Mouse (Mus musculus) forebrain, embryonic 12.5 days (tissue): ENCODE results near the gene Nos3. TPM values are rescaled to one million over a fixed set of nuclear protein-coding genes. Genes with fewer than 3 reads are reported as not detected.

Source experiments
- ATAC-seq: fragments of 200-750 bp; cut with Nextera tagmentation; 2 replicates; pipeline ENCODE4 v1.8.0; 2017; ENCODE audit warnings: moderate TSS enrichment; ENCODE audit not compliant: low FRiP score
- H3K27ac ChIP-seq: fragments of 300-500 bp; sonication (generic); 2 replicates; pipeline ENCODE4 v1.5.1; 2016; ENCODE audit warnings: mild to moderate bottlenecking
- H3K27me3 ChIP-seq: fragments of 300-500 bp; sonication (generic); 2 replicates; pipeline ENCODE4 v1.6.1; 2016; ENCODE audit warnings: mild to moderate bottlenecking
- H3K36me3 ChIP-seq: fragments of 300-500 bp; sonication (generic); replicated peaks from 2 replicates; pipeline ENCODE4 v1.6.1; 2016; ENCODE audit warnings: mild to moderate bottlenecking
- H3K4me1 ChIP-seq: fragments of 300-500 bp; sonication (generic); 2 replicates; pipeline ENCODE4 v1.6.1; 2016
- H3K4me2 ChIP-seq: fragments of 300-500 bp; sonication (generic); 2 replicates; pipeline ENCODE4 v1.6.1; 2016; ENCODE audit warnings: mild to moderate bottlenecking, moderate library complexity
- H3K4me3 ChIP-seq: fragments of 300-500 bp; sonication (generic); replicated peaks from 2 replicates; pipeline ENCODE4 v1.5.1; 2016; ENCODE audit warnings: mild to moderate bottlenecking
- H3K9ac ChIP-seq: fragments of 300-500 bp; sonication (generic); 2 replicates; pipeline ENCODE4 v1.6.1; 2016; ENCODE audit warnings: mild to moderate bottlenecking
- H3K9me3 ChIP-seq: fragments of 300-500 bp; sonication (generic); 2 replicates; pipeline ENCODE4 v1.6.1; 2016
- WGBS: fragments of 180-500 bp; shearing (Covaris S2); methylation state at CpG from one replicate; pipeline ENCODE4 v1.1.7; 2016; 5-methylcytosine and 5-hydroxymethylcytosine counted together
- polyA plus RNA-seq: library from polyadenylated mRNA; unstranded; fragments of >200 nt; fragmentation: Nextera tagmentation; extraction: Ambion mirVana; gene quantifications from 2 replicates; pipeline ENCODE4 v1.2.1, GENCODE M21; 2016

Gene Nos3
- polyA plus RNA-seq, 1 experiment from 2014 or later: 7.2 TPM

DNA sequence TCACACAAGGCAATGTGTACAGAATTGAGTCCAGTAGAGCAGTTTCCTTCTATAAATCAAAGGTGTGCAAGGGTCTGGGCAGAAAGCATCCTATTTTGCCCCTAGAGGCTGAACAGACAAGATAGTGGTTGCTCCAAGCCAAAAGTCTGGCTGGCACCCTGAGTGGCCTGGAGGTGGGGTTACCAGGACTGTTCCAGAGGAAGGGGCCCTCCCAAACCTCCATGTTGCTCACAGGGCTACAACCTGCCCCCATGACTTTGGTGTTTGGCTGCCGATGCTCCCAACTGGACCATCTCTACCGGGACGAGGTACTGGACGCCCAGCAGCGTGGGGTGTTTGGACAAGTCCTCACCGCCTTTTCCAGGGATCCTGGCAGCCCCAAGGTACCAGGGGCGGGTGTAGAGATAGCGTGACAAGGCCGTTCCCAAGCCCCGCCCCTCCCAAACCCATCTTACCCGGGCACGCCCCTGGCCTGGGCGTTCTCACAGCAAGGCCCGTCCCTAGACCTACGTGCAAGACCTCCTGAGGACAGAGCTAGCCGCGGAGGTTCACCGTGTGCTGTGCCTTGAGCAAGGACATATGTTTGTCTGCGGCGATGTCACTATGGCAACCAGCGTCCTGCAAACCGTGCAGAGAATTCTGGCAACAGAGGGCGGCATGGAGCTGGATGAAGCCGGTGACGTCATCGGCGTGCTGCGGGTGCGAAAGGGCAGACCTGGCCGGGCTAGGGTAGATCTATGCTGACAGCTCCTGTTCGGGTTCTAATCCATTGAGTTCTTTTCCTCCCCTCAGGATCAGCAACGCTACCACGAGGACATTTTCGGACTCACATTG lies 18.6 kb downstream of the Nos3 start:
- under 1% methylated on average over 34 of the region's 34 CpGs for WGBS
- Histone ChIP-seq H3K36me3 (no peaks in the 10 kb centered on the region), H3K4me2 (peak overlapping the region; percentile 71), H3K27ac (peak overlapping the region; percentile 46; the same call in 1 of the 2 replicates), H3K4me1 (peaks cover 28% of the 10 kb centered on the region), H3K9ac (peak overlapping the region; percentile 51), H3K27me3 (peaks cover 40% of the 10 kb centered on the region), H3K4me3 (peak overlapping the region; percentile 53), H3K9me3 (no peaks in the 10 kb centered on the region)
- ATAC-seq: peak; percentile 88

DNA sequence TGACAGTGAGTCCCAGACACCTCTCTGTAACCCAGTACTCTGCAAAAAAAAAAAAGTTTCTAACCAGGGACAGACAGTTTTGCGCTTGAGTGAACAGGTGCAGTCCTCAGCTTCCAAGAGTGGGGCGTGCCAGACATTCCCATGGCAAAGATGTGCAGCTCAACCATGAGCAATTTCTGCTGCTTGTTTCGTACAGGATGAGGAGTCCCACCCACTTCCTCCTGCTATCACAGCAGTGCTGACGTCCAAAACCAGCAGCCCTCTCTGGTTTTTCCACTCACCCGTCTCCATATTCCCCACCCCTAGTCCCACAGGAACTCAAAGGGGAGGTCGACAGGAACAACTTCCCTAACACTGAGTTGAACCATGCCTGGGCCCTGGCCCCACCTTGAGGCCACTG lies 19.8 kb downstream of the Nos3 start:
- WGBS: 75% methylated on average over 6 of the region's 6 CpGs
- no peak for ATAC-seq
- Histone ChIP-seq H3K9me3 (no peaks in the 10 kb centered on the region), H3K9ac (no peak overlapping the region), H3K36me3 (no peaks in the 10 kb centered on the region), H3K27me3 (peaks cover 51% of the 10 kb centered on the region), H3K4me1 (peaks cover 30% of the 10 kb centered on the region), H3K27ac (no peak overlapping the region), H3K4me3 (no peak overlapping the region), H3K4me2 (no peak overlapping the region)

GRCm38 (mm10) chr5:24385374-24385773 lies 20.8 kb downstream of the Nos3 start:
- WGBS: 90% methylated on average over 5 of the region's 5 CpGs
- Histone ChIP-seq H3K4me1 (peaks cover 30% of the 10 kb centered on the region), H3K9me3 (no peaks in the 10 kb centered on the region), H3K4me3 (no peak overlapping the region), H3K36me3 (no peaks in the 10 kb centered on the region), H3K4me2 (no peak overlapping the region), H3K9ac (no peak overlapping the region), H3K27ac (no peak overlapping the region), H3K27me3 (peaks cover 60% of the 10 kb centered on the region)
- ATAC-seq: no peak

GRCm38 (mm10) chr5:24385887-24386550 lies 21.4 kb downstream of the Nos3 start:
- 82% methylated on average over 10 of the region's 10 CpGs for WGBS

DNA sequence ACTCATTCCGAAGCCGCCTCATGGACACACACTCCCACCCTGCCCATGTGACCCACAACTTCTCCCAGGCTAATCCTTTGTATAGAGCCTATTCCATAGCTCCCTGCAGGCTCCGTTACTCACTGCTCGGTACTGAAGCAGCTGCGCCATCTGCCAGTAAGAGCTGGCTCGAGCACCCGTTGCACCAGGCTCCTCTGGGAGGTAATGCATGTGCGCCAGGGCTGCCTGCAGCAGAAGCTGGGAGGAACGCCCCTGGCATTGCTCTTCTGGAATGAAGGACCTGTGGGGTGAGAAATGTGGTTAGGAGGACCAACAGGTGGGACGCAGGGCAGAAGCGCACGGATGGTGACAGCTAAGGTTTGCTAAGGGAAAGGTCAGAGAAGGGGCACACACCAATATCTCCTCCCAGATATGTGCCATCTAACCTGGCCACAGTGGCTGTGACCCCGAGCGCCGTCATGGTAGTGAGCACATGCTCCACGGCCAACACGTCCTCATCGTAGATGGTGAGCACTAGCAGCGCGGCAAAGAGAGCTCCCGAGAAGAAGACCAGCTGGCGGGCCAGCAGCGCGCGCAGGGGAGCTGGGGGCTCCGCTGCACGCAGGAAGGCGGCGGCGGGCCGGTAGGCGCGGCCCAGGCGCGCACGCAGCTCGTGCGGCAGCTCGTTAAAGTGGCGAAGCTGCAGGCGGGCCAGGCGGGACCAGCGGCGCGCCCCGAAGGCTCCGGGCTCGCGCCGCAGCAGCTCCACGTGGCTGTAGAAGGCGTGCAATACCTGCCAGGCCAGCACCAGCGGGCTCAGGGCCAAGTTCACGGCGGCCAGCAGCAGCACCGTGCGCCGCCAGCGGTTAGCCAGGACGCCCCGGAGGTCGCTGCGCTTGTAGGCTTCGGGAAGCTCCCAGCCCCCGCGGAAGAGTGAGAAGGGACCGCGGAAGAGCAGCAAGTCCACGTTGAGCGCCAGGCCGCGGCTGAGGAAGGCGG lies 22.9 kb downstream of the Nos3 start:
- Histone ChIP-seq H3K9ac (peak overlapping the region; percentile 54), H3K9me3 (no peaks in the 10 kb centered on the region), H3K27ac (0 out of 2 replicates have a peak overlapping the region, but pooled peaks have one; percentile 25), H3K27me3 (peaks cover 70% of the 10 kb centered on the region), H3K4me3 (peak overlapping the region; percentile 46), H3K36me3 (no peaks in the 10 kb centered on the region), H3K4me1 (peaks cover 30% of the 10 kb centered on the region), H3K4me2 (peak overlapping the region; percentile 94)
- peak; percentile 51; the same call in 1 of the 2 replicates for ATAC-seq
- WGBS: under 1% methylated on average over 70 of the region's 73 CpGs

More at GRCm38 (mm10) chr5:24385887-24386550, 21.4 kb downstream of the Nos3 start:
- ATAC-seq: no peak
- H3K9ac ChIP-seq: no peak overlapping the region
- H3K9me3 ChIP-seq: no peaks in the 10 kb centered on the region
- peaks cover 30% of the 10 kb centered on the region for H3K4me1 ChIP-seq
- H3K4me3 ChIP-seq: no peak overlapping the region
- H3K36me3 ChIP-seq: no peaks in the 10 kb centered on the region
- no peak overlapping the region for H3K27ac ChIP-seq
- peaks cover 65% of the 10 kb centered on the region for H3K27me3 ChIP-seq
- no peak overlapping the region for H3K4me2 ChIP-seq

DNA sequence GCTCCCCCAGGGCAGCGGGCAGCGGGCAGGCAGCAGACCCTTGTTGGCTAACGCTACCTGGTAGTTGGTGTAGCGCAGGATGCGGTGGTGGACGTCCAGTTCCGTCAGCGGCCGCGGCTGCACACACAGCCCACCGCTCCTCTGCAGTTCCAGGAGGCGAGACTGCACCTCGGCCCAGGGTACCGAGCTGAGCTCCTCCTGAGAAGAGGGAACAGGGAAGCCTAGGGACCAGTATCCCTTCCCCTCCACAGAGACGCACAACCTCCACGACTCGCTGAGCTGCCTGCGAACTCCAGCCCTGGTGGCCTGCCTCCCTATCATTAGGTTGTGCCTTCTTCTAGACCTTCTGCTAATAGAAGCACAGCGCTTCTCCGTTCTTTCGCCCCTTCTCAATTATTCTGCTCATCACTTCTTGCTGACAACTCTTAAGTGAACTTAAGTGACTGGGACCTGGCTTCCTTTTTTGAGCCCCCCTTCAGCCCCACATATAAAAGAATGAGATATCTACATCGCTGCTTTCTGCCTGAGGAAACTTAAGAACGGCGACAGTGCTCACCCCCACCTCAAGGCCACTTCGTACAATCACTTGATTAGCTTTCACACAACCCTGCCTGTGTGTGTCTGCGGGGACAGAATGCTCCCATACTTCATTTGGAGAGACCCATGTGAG lies 23.8 kb downstream of the Nos3 start:
- WGBS: 21% methylated on average over 26 of the region's 26 CpGs
- H3K27me3 ChIP-seq: peaks cover 70% of the 10 kb centered on the region
- ATAC-seq: no peak

GRCm38 (mm10) chr5:24389011-24389657 lies 24.5 kb downstream of the Nos3 start:
- H3K4me2 ChIP-seq: no peak overlapping the region
- no peaks in the 10 kb centered on the region for H3K9me3 ChIP-seq
- H3K4me1 ChIP-seq: peaks cover 25% of the 10 kb centered on the region
- no peak overlapping the region for H3K4me3 ChIP-seq
- no peaks in the 10 kb centered on the region for H3K36me3 ChIP-seq
- WGBS: 59% methylated on average over 7 of the region's 7 CpGs
- no peak for ATAC-seq
- no peak overlapping the region for H3K27ac ChIP-seq
- peaks cover 70% of the 10 kb centered on the region for H3K27me3 ChIP-seq
- H3K9ac ChIP-seq: no peak overlapping the region

More for the DNA sequence above, 23.8 kb downstream of the Nos3 start:
- Histone ChIP-seq H3K9me3 (no peaks in the 10 kb centered on the region), H3K36me3 (no peaks in the 10 kb centered on the region), H3K4me2 (peak overlapping the region; percentile 94), H3K9ac (peak overlapping the region; percentile 54), H3K4me1 (peaks cover 25% of the 10 kb centered on the region), H3K4me3 (peak overlapping the region; percentile 46), H3K27ac (no peak overlapping the region)

- no peak for ATAC-seq
- Histone ChIP-seq H3K9me3 (no peaks in the 10 kb centered on the region), H3K4me2 (no peak overlapping the region), H3K27me3 (peaks cover 67% of the 10 kb centered on the region), H3K9ac (no peak overlapping the region), H3K27ac (no peak overlapping the region), H3K36me3 (no peaks in the 10 kb centered on the region), H3K4me3 (no peak overlapping the region), H3K4me1 (peaks cover 26% of the 10 kb centered on the region)
- WGBS: 83% methylated on average over 4 of the region's 4 CpGs
Measured at GRCm38 (mm10) chr5:24389658-24390020, 25.0 kb downstream of the Nos3 start.

- Histone ChIP-seq H3K9me3 (no peaks in the 10 kb centered on the region), H3K27ac (no peak within 1 kb of the TSS), H3K36me3 (no peaks in the 10 kb centered on the region), H3K9ac (no peak within 1 kb of the TSS), H3K4me3 (no peak within 1 kb of the TSS), H3K4me2 (no peak within 1 kb of the TSS), H3K27me3 (peaks cover 44% of the 10 kb centered on the region), H3K4me1 (peaks cover 28% of the 10 kb centered on the region)
- no peak for ATAC-seq
- WGBS: 86% methylated on average over 7 of the region's 7 CpGs
Measured at GRCm38 (mm10) chr5:24391864-24392263, 27.3 kb downstream of the Nos3 start, which contains the start of gene Atg9b. TSS of gene Atg9b (minus strand) at chr5:24392143.

DNA sequence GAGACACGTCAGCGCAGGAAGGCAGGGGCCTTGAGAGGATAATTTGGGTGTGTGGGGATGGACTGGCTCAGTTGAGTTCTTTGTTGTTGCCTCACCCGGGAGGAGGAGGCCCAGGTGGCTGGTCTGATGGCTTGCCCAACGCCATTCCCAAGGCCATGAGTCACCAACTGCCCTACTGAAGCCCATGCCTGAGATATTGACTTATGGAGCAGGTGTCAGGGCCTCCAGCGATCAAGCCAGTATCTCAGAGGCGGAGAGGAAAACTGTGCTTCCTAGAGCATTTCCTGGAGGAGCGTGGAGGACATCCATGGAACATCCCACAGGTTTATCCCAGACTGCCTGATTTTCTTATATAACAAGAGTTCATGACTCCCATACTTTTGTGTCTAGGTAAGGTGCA lies 28.1 kb downstream of the Nos3 start:
- H3K27ac ChIP-seq: no peak overlapping the region
- WGBS: 80% methylated on average over 7 of the region's 7 CpGs

DNA sequence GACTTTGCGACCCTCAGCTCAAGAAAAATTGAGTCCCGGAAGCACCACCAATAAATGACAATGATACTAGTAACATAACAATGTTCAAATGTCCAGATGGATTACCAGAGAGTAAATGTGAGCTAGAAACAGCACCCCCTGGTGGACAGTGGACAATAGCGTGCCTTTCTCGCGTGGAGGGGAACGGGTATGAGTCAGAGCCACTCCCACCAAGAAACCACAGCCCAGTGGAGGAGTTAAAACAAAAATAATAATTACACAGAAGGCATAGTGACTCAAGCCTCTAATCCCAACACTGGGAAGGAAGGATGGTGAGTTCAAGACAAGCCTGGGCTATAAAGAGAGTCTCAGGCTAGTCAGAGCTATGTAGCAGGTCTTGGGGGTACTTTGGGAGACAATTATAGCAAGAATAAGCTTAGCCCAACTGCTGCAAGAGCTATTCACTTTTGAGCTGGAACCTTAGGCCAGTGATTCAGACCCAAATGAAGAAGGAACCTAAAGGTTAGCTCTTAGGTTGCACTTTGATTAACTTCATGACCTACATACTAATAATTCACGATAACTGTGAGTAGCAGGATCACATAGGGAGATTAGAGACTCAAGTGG lies 28.9 kb downstream of the Nos3 start, which contains the start of gene Abcb8:
Abcb8 (plus strand) TSS at position 272 of the 606 bp plus-strand sequence.
- Histone ChIP-seq H3K27me3 (peaks cover 28% of the 10 kb centered on the region), H3K27ac (peak within 1 kb of the TSS; percentile 77), H3K4me1 (peaks cover 12% of the 10 kb centered on the region), H3K9ac (peak within 1 kb of the TSS; percentile 55), H3K4me2 (peak within 1 kb of the TSS; percentile 58), H3K4me3 (peak within 1 kb of the TSS; percentile 58), H3K9me3 (no peaks in the 10 kb centered on the region), H3K36me3 (no peaks in the 10 kb centered on the region)
- WGBS: 19% methylated on average over 7 of the region's 7 CpGs
- ATAC-seq: no peak

More for the DNA sequence above, 28.1 kb downstream of the Nos3 start:
- Histone ChIP-seq H3K27me3 (peaks cover 36% of the 10 kb centered on the region), H3K4me3 (no peak overlapping the region), H3K36me3 (no peaks in the 10 kb centered on the region), H3K4me1 (peaks cover 19% of the 10 kb centered on the region), H3K4me2 (no peak overlapping the region), H3K9me3 (no peaks in the 10 kb centered on the region), H3K9ac (no peak overlapping the region)
- ATAC-seq: no peak
